Mouse (Mus musculus): Measurements from ENCODE around the gene Zfp369. TPM values are rescaled to one million over a fixed set of nuclear protein-coding genes. Genes with fewer than 3 reads are reported as not detected.

Zfp369 gene
- 2.9 and 3.1 TPM in 2 replicates for polyA plus RNA-seq (2012)

GRCm38 (mm10) chr13:65278383-65279341 lies at the start of gene Zfp369:
Gene Zfp369, plus strand, starts transcription at chr13:65278814.

GRCm38 (mm10) chr13:65259239-65259638 lies 19.4 kb upstream of the Zfp369 start, which contains the start of gene Gm10775:
Gene Gm10775, plus strand, starts transcription at chr13:65259539.

Other genes with a start within 250 kb of the Zfp369 start
- not detected in 2 replicates for gene Spata31d1c, start 245.8 kb upstream of the Zfp369 start, polyA plus RNA-seq (2012)
- gene Prss47, start 226.1 kb upstream of the Zfp369 start, polyA plus RNA-seq (2012): not detected in 2 replicates
- 13.6 and 19.3 TPM in 2 replicates for gene Mfsd14b, start 165.8 kb upstream of the Zfp369 start, polyA plus RNA-seq (2012)
- gene Olfr465-ps1, start 140.7 kb upstream of the Zfp369 start, polyA plus RNA-seq (2012): not detected in 2 replicates
- gene Olfr466, start 128.6 kb upstream of the Zfp369 start, polyA plus RNA-seq (2012): not detected in 2 replicates
- not detected in 2 replicates for gene Nlrp4f, start 72.8 kb upstream of the Zfp369 start, polyA plus RNA-seq (2012)
- gene Gm10775, start 19.3 kb upstream of the Zfp369 start, polyA plus RNA-seq (2012): not detected in 2 replicates
- not detected in 2 replicates for gene Gm10139, start 233.9 kb downstream of the Zfp369 start, polyA plus RNA-seq (2012)